Mouse (Mus musculus): ENCODE data around the gene Nphp3. TPM values are rescaled to one million over a fixed set of nuclear protein-coding genes. Genes with fewer than 3 reads are reported as not detected.

The Nphp3 gene
- polyA plus RNA-seq, 1 experiment from 2014 or later: 1.00 TPM

DNA sequence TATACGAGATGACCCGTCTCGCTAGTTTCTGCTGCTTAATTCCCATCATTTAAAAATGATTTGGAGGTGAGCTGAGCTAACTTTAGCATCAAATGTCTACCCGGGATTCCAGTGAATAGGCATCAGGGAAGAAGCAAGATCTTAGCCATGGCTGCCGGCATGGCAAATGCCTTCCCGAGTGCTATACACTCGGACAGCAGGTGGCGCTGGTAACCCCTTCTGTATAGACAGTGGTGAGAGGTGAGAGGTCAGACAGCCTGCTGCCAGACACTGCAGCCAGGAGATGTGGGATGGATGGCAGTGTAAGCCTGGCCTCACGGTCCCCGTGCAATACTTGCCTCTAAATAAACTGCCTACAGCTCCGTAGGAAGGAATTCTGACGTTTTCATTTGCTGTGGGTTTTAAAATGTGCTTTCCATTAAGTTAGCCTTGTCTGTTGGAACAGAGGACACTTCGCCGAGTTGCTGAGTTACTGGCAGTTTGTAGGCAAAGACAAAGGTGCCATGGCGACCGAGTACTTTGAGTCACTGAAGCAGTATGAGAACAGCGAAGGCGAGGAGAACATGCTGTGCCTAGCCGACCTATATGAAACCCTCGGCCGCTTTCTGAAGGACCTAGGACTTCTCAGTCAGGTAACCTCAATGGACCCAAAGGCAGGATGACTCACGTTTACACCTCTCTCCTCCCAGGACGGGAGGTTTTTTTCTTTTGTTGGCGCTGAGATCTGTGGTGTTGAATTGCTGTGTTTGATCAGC is 33.1 kb downstream of the Nphp3 start:
- H3K27me3 ChIP-seq (ENCODE audit: insufficient read depth, low read length): no peaks in the 10 kb centered on the region
- peaks cover 3% of the 10 kb centered on the region; the same call in 1 of the 2 replicates for H3K4me1 ChIP-seq (ENCODE audit: insufficient read depth)
- peak; percentile 86 for DNase-seq
- peaks cover 12% of the 10 kb centered on the region; the same call in 1 of the 2 replicates for H3K36me3 ChIP-seq (replicated peaks; ENCODE audit: insufficient read depth, low read length)
- H3K9me3 ChIP-seq (ENCODE audit: low read length): no peaks in the 10 kb centered on the region
- no peak for TF ChIP-seq EP300 (IDR thresholded peaks at IDR 0.05; ENCODE audit: low read depth)
- TF ChIP-seq CTCF (IDR thresholded peaks at IDR 0.05; ENCODE audit: low read depth): peak; percentile 90
- H3K4me2 ChIP-seq (ENCODE audit: low read depth, low read length): peak overlapping the region; percentile 52
- no peak overlapping the region for H3K4me3 ChIP-seq (ENCODE audit: low read depth, low read length)
- WGBS (ENCODE audit: insufficient replicate concordance): 49% methylated on average over 24 of the region's 24 CpGs
- peak; percentile 91 for ATAC-seq
- H3K27ac ChIP-seq (ENCODE audit: low read depth): peak overlapping the region; percentile 85
- H3K9ac ChIP-seq (replicated peaks): no peak overlapping the region

DNA sequence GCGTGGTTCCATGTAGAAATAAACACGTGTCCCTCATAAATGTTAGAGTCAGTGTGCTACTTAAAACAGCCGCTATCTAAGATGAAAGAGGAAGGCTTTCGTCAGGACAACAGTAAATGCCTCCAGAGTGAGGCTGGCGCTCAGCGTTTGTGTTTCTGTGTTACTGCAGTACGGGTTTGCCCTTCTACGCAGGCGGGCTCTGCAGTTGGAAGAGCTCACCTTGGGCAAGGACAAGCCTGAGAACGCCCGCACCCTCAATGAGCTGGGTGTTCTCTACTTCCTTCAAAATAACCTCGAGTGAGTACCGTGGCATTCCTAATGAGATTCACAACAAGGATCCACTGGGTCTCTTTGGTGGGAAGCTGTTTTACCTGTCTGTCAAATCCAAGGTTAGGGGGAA is 35.9 kb downstream of the Nphp3 start:
- TF ChIP-seq EP300 (IDR thresholded peaks at IDR 0.05; ENCODE audit: low read depth): no peak
- TF ChIP-seq CTCF (IDR thresholded peaks at IDR 0.05; ENCODE audit: low read depth): no peak
- H3K4me2 ChIP-seq (ENCODE audit: low read depth, low read length): no peak overlapping the region
- no peaks in the 10 kb centered on the region for H3K9me3 ChIP-seq (ENCODE audit: low read length)
- ATAC-seq (no peak), DNase-seq (no peak)
- peaks cover 9% of the 10 kb centered on the region; the same call in 1 of the 2 replicates for H3K36me3 ChIP-seq (replicated peaks; ENCODE audit: insufficient read depth, low read length)
- no peaks in the 10 kb centered on the region for H3K27me3 ChIP-seq (ENCODE audit: insufficient read depth, low read length)
- H3K4me1 ChIP-seq (ENCODE audit: insufficient read depth): peaks cover 6% of the 10 kb centered on the region; the same call in 1 of the 2 replicates
- H3K4me3 ChIP-seq (ENCODE audit: low read depth, low read length): no peak overlapping the region
- 83% methylated on average over 13 of the region's 13 CpGs for WGBS (ENCODE audit: insufficient replicate concordance)
- no peak overlapping the region for H3K9ac ChIP-seq (replicated peaks)
- no peak overlapping the region for H3K27ac ChIP-seq (ENCODE audit: low read depth)

DNA sequence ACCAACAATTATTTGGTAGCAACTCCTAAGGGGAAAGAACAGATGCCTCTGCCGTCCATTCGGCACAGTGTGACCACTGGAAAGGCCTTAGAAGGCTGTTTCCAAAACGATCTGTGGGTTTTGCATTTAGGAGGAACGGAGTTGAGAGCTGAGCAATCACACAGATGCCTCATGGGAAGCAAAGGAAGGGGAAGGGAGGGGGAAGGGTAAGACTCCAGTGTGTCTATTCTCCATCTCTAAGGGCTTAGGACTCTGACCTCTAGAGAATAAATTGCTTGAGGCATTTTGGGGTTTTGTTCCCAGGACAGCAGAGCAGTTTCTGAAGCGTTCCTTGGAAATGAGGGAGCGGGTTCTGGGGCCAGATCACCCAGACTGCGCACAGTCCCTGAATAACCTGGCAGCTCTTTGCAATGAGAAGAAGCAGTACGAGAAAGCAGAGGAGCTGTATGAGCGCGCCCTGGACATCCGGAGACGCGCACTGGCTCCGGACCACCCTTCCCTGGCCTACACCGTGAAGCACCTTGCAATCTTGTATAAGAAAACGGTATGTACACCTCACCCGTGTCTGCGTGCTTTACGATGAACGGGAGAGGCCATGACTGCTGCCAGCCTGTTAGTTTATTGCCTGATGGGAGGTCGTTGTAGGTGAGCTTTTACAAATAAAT is 36.8 kb downstream of the Nphp3 start:
- no peak for TF ChIP-seq CTCF (IDR thresholded peaks at IDR 0.05; ENCODE audit: low read depth)
- TF ChIP-seq EP300 (IDR thresholded peaks at IDR 0.05; ENCODE audit: low read depth): no peak
- H3K27ac ChIP-seq (ENCODE audit: low read depth): 0 out of 2 replicates have a peak overlapping the region, but pooled peaks have one; percentile 6
- no peak overlapping the region for H3K9ac ChIP-seq (replicated peaks)
- 84% methylated on average over 21 of the region's 21 CpGs for WGBS (ENCODE audit: insufficient replicate concordance)
- H3K36me3 ChIP-seq (replicated peaks; ENCODE audit: insufficient read depth, low read length): peaks cover 9% of the 10 kb centered on the region; the same call in 1 of the 2 replicates
- H3K4me3 ChIP-seq (ENCODE audit: low read depth, low read length): no peak overlapping the region
- ATAC-seq (no peak), DNase-seq (no peak)
- no peaks in the 10 kb centered on the region for H3K9me3 ChIP-seq (ENCODE audit: low read length)
- H3K4me2 ChIP-seq (ENCODE audit: low read depth, low read length): no peak overlapping the region
- H3K4me1 ChIP-seq (ENCODE audit: insufficient read depth): peaks cover 4% of the 10 kb centered on the region; the same call in 1 of the 2 replicates
- no peaks in the 10 kb centered on the region for H3K27me3 ChIP-seq (ENCODE audit: insufficient read depth, low read length)

DNA sequence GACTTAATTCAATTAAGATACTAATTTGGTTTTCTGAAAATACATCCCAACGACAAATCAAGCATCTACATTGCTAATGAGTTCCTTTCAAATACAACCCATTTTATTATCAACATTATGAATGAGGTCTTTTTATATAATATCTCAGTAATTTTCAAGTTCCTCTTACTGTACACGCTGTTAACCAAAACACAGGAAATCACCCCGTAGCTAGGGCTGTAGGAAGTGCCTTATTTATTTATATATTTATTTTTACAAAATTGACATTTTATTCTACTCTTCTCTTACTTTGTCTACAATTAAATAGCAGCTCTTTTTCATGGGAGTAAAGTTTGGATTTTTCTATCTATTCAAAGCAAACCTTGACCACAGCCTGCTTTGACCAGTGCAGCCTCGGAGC is 37.4 kb downstream of the Nphp3 start:
- H3K9ac ChIP-seq (replicated peaks): no peak overlapping the region
- 0 out of 2 replicates have a peak, but pooled peaks cover 2% of the 10 kb centered on the region for H3K4me1 ChIP-seq (ENCODE audit: insufficient read depth)
- DNase-seq (no peak), ATAC-seq (no peak)
- peaks cover 9% of the 10 kb centered on the region; the same call in 1 of the 2 replicates for H3K36me3 ChIP-seq (replicated peaks; ENCODE audit: insufficient read depth, low read length)
- H3K4me2 ChIP-seq (ENCODE audit: low read depth, low read length): no peak overlapping the region; the same call in 1 of the 2 replicates
- WGBS (ENCODE audit: insufficient replicate concordance): 43% methylated on average over 4 of the region's 4 CpGs
- no peak overlapping the region for H3K4me3 ChIP-seq (ENCODE audit: low read depth, low read length)
- no peaks in the 10 kb centered on the region for H3K27me3 ChIP-seq (ENCODE audit: insufficient read depth, low read length)
- H3K9me3 ChIP-seq (ENCODE audit: low read length): no peaks in the 10 kb centered on the region
- H3K27ac ChIP-seq (ENCODE audit: low read depth): no peak overlapping the region
- TF ChIP-seq EP300 (IDR thresholded peaks at IDR 0.05; ENCODE audit: low read depth) (no peak), CTCF (IDR thresholded peaks at IDR 0.05; ENCODE audit: low read depth) (no peak)

DNA sequence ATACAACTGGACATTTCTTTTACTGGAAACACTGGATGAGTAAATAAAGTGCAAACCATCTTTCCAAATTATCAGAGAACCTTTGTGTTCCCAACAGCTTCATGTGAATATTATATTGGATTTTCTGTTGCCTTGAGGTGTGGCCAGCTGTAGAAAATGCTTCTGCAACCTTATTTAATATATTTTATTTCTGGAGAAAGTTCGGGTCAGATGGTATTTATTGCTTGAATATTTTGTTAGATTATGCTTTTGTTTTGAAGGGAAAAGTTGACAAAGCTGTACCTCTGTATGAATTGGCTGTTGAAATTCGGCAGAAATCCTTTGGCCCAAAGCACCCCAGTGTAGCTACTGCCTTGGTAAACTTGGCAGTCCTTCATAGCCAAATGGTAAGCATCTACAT is 38.0 kb downstream of the Nphp3 start, which contains the start of gene Gm28305:
Gene Gm28305 (plus strand): TSS at position 301 of the 400 bp plus-strand sequence.
- Histone ChIP-seq H3K27ac (ENCODE audit: low read depth) (no peak within 1 kb of the TSS), H3K4me1 (ENCODE audit: insufficient read depth) (0 out of 2 replicates have a peak, but pooled peaks cover 2% of the 10 kb centered on the region), H3K4me2 (ENCODE audit: low read depth, low read length) (no peak within 1 kb of the TSS; the same call in 1 of the 2 replicates), H3K9me3 (ENCODE audit: low read length) (no peaks in the 10 kb centered on the region), H3K4me3 (ENCODE audit: low read depth, low read length) (no peak within 1 kb of the TSS), H3K9ac (replicated peaks) (no peak within 1 kb of the TSS), H3K27me3 (ENCODE audit: insufficient read depth, low read length) (no peaks in the 10 kb centered on the region), H3K36me3 (replicated peaks; ENCODE audit: insufficient read depth, low read length) (peaks cover 9% of the 10 kb centered on the region; the same call in 1 of the 2 replicates)
- no peak for TF ChIP-seq CTCF (IDR thresholded peaks at IDR 0.05; ENCODE audit: low read depth)
- TF ChIP-seq EP300 (IDR thresholded peaks at IDR 0.05; ENCODE audit: low read depth): no peak
- ATAC-seq (no peak), DNase-seq (no peak)
- 50% methylated on average over 2 of the region's 2 CpGs for WGBS (ENCODE audit: insufficient replicate concordance)

DNA sequence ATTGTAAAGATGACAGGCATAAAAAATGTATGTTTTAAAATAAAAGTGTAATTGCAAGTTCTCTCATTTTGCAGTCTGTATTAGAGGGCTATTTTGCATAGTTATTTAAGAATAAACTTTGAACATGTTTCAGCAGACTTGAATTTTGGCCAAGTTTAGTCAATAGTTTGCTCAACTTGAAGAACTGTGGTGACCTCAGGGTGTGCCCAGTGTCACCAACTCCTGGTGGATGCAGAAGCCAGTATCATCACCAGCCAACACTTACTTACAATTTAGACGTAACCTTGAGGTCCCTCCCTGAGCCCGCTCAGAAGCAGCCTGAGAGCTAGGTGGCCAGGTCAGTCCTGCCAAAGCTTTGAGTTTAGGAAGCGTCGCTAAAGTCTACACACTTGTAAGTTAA is 41.3 kb downstream of the Nphp3 start:
- no peak for TF ChIP-seq EP300 (IDR thresholded peaks at IDR 0.05; ENCODE audit: low read depth)
- no peak for TF ChIP-seq CTCF (IDR thresholded peaks at IDR 0.05; ENCODE audit: low read depth)
- WGBS (ENCODE audit: insufficient replicate concordance): 75% methylated on average over 4 of the region's 4 CpGs
- H3K9me3 ChIP-seq (ENCODE audit: low read length): no peaks in the 10 kb centered on the region
- H3K27me3 ChIP-seq (ENCODE audit: insufficient read depth, low read length): no peaks in the 10 kb centered on the region
- H3K4me3 ChIP-seq (ENCODE audit: low read depth, low read length): no peak overlapping the region
- peaks cover 23% of the 10 kb centered on the region for H3K36me3 ChIP-seq (replicated peaks; ENCODE audit: insufficient read depth, low read length)
- no peak overlapping the region for H3K4me2 ChIP-seq (ENCODE audit: low read depth, low read length)
- H3K27ac ChIP-seq (ENCODE audit: low read depth): no peak overlapping the region
- DNase-seq (no peak), ATAC-seq (peak; percentile 77)
- H3K4me1 ChIP-seq (ENCODE audit: insufficient read depth): 0 out of 2 replicates have a peak, but pooled peaks cover 2% of the 10 kb centered on the region
- H3K9ac ChIP-seq (replicated peaks): no peak overlapping the region
